Mouse (Mus musculus) midbrain, embryonic 12.5 days (tissue): ENCODE measurements around the gene Kcnn4. TPM values are rescaled to one million over a fixed set of nuclear protein-coding genes. Genes with fewer than 3 reads are reported as not detected.

ENCODE experiments used
- ATAC-seq: fragments of 200-750 bp; cut with Nextera tagmentation; 2 replicates; pipeline ENCODE4 v1.8.0; 2017; ENCODE audit warnings: low read depth, moderate TSS enrichment, moderate library complexity; ENCODE audit not compliant: low FRiP score
- H3K27ac ChIP-seq: fragments of 300-500 bp; sonication (generic); replicated peaks from 2 replicates; pipeline ENCODE4 v1.5.1; 2016; ENCODE audit warnings: mild to moderate bottlenecking
- H3K27me3 ChIP-seq: fragments of 300-500 bp; sonication (generic); 2 replicates; pipeline ENCODE4 v1.6.1; 2016; ENCODE audit warnings: mild to moderate bottlenecking
- H3K36me3 ChIP-seq: fragments of 300-500 bp; sonication (generic); 2 replicates; pipeline ENCODE4 v1.6.1; 2016
- H3K4me1 ChIP-seq: fragments of 300-500 bp; sonication (generic); 2 replicates; pipeline ENCODE4 v1.6.1; 2016
- H3K4me2 ChIP-seq: fragments of 300-500 bp; sonication (generic); replicated peaks from 2 replicates; pipeline ENCODE4 v1.6.1; 2016; ENCODE audit warnings: mild to moderate bottlenecking, moderate library complexity
- H3K4me3 ChIP-seq: fragments of 300-500 bp; sonication (generic); 2 replicates; pipeline ENCODE4 v1.5.1; 2016; ENCODE audit warnings: mild to moderate bottlenecking
- H3K9ac ChIP-seq: fragments of 300-500 bp; sonication (generic); replicated peaks from 2 replicates; pipeline ENCODE4 v1.6.1; 2016; ENCODE audit warnings: mild to moderate bottlenecking, moderate library complexity
- H3K9me3 ChIP-seq: fragments of 300-500 bp; sonication (generic); 2 replicates; pipeline ENCODE4 v1.6.1; 2016; ENCODE audit warnings: mild to moderate bottlenecking
- WGBS: fragments of 180-500 bp; shearing (Covaris S2); methylation state at CpG from one replicate; pipeline ENCODE4 v1.1.7; 2016; 5-methylcytosine and 5-hydroxymethylcytosine counted together
- polyA plus RNA-seq: library from polyadenylated mRNA; unstranded; fragments of >200 nt; fragmentation: Nextera tagmentation; extraction: Ambion mirVana; gene quantifications from 2 replicates; pipeline ENCODE4 v1.2.1, GENCODE M21; 2016

Kcnn4 gene
- polyA plus RNA-seq, 1 experiment from 2014 or later = 1.8 TPM

GRCm38 (mm10) chr7:24368946-24369345 is 1.1 kb upstream of the Kcnn4 start:
- no peak for ATAC-seq
- H3K4me1 ChIP-seq = peaks cover 8% of the 10 kb centered on the region
- WGBS = 90% methylated on average over 7 of the region's 7 CpGs

GRCm38 (mm10) chr7:24371012-24371808 is 1.1 kb downstream of the Kcnn4 start:
- no peaks in the 10 kb centered on the region for H3K36me3 ChIP-seq
- no peak overlapping the region for H3K4me2 ChIP-seq
- ATAC-seq = no peak
- 0 out of 2 replicates have a peak, but pooled peaks cover 3% of the 10 kb centered on the region for H3K27me3 ChIP-seq
- no peak overlapping the region for H3K27ac ChIP-seq
- peaks cover 8% of the 10 kb centered on the region for H3K4me1 ChIP-seq
- WGBS = 78% methylated on average over 6 of the region's 7 CpGs
- H3K4me3 ChIP-seq = no peak overlapping the region
- H3K9ac ChIP-seq = no peak overlapping the region
- H3K9me3 ChIP-seq = no peaks in the 10 kb centered on the region

More at GRCm38 (mm10) chr7:24368946-24369345, 1.1 kb upstream of the Kcnn4 start:
- peaks cover 3% of the 10 kb centered on the region; the same call in 1 of the 2 replicates for H3K27me3 ChIP-seq
- no peak overlapping the region for H3K4me2 ChIP-seq
- no peak overlapping the region for H3K4me3 ChIP-seq
- H3K36me3 ChIP-seq = no peaks in the 10 kb centered on the region
- H3K9me3 ChIP-seq = no peaks in the 10 kb centered on the region
- no peak overlapping the region for H3K9ac ChIP-seq
- H3K27ac ChIP-seq = no peak overlapping the region

GRCm38 (mm10) chr7:24371809-24372145 is 1.7 kb downstream of the Kcnn4 start:
- H3K27me3 ChIP-seq = peaks cover 8% of the 10 kb centered on the region
- H3K27ac ChIP-seq = no peak overlapping the region
- no peaks in the 10 kb centered on the region for H3K9me3 ChIP-seq
- H3K9ac ChIP-seq = no peak overlapping the region
- H3K4me3 ChIP-seq = no peak overlapping the region
- H3K4me1 ChIP-seq = peaks cover 8% of the 10 kb centered on the region
- 67% methylated on average over 3 of the region's 3 CpGs for WGBS
- no peak for ATAC-seq
- H3K4me2 ChIP-seq = no peak overlapping the region
- no peaks in the 10 kb centered on the region for H3K36me3 ChIP-seq

GRCm38 (mm10) chr7:24372300-24372699 is 2.2 kb downstream of the Kcnn4 start:
- Histone ChIP-seq H3K9me3 (no peaks in the 10 kb centered on the region), H3K36me3 (no peaks in the 10 kb centered on the region), H3K9ac (no peak overlapping the region), H3K4me1 (peaks cover 13% of the 10 kb centered on the region), H3K27me3 (peaks cover 13% of the 10 kb centered on the region), H3K27ac (no peak overlapping the region), H3K4me3 (no peak overlapping the region), H3K4me2 (no peak overlapping the region)
- WGBS = 82% methylated on average over 9 of the region's 11 CpGs
- no peak for ATAC-seq

- no peak overlapping the region for H3K27ac ChIP-seq
- no peaks in the 10 kb centered on the region for H3K36me3 ChIP-seq
- ATAC-seq = no peak
- peaks cover 14% of the 10 kb centered on the region for H3K4me1 ChIP-seq
- H3K4me3 ChIP-seq = no peak overlapping the region
- H3K27me3 ChIP-seq = peaks cover 17% of the 10 kb centered on the region
- H3K9ac ChIP-seq = no peak overlapping the region
- H3K9me3 ChIP-seq = no peaks in the 10 kb centered on the region
- no peak overlapping the region for H3K4me2 ChIP-seq
- 70% methylated on average over 4 of the region's 4 CpGs for WGBS
Measured at GRCm38 (mm10) chr7:24372786-24373185, 2.7 kb downstream of the Kcnn4 start.

GRCm38 (mm10) chr7:24373538-24374379 is 3.7 kb downstream of the Kcnn4 start:
- peaks cover 21% of the 10 kb centered on the region for H3K27me3 ChIP-seq
- H3K4me2 ChIP-seq = peak overlapping the region; percentile 13
- H3K4me3 ChIP-seq = no peak overlapping the region
- H3K9me3 ChIP-seq = no peaks in the 10 kb centered on the region
- 53% methylated on average over 14 of the region's 20 CpGs for WGBS
- H3K36me3 ChIP-seq = no peaks in the 10 kb centered on the region
- ATAC-seq = peak; percentile 56; the same call in 1 of the 2 replicates
- peak overlapping the region; percentile 8 for H3K27ac ChIP-seq
- H3K4me1 ChIP-seq = peaks cover 17% of the 10 kb centered on the region
- peak overlapping the region; percentile 24; the same call in 1 of the 2 replicates for H3K9ac ChIP-seq

GRCm38 (mm10) chr7:24376456-24376855 is 6.4 kb downstream of the Kcnn4 start:
- ATAC-seq = no peak

GRCm38 (mm10) chr7:24377091-24377865 is 7.2 kb downstream of the Kcnn4 start:
- WGBS = 6% methylated on average over 46 of the region's 49 CpGs
- Histone ChIP-seq H3K4me3 (peak overlapping the region; percentile 28), H3K4me2 (peak overlapping the region; percentile 51), H3K27me3 (peaks cover 18% of the 10 kb centered on the region), H3K36me3 (no peaks in the 10 kb centered on the region), H3K9me3 (no peaks in the 10 kb centered on the region), H3K4me1 (peaks cover 17% of the 10 kb centered on the region), H3K27ac (no peak overlapping the region), H3K9ac (0 out of 2 replicates have a peak overlapping the region, but pooled peaks have one; percentile 4)
- peak; percentile 45 for ATAC-seq

More at GRCm38 (mm10) chr7:24376456-24376855, 6.4 kb downstream of the Kcnn4 start:
- Histone ChIP-seq H3K27me3 (peaks cover 18% of the 10 kb centered on the region), H3K36me3 (no peaks in the 10 kb centered on the region), H3K27ac (no peak overlapping the region), H3K9me3 (no peaks in the 10 kb centered on the region), H3K4me1 (peaks cover 17% of the 10 kb centered on the region), H3K9ac (no peak overlapping the region), H3K4me2 (no peak overlapping the region), H3K4me3 (no peak overlapping the region)
- 87% methylated on average over 8 of the region's 8 CpGs for WGBS

- 75% methylated on average over 10 of the region's 10 CpGs for WGBS
- Histone ChIP-seq H3K4me3 (no peak overlapping the region), H3K36me3 (no peaks in the 10 kb centered on the region), H3K4me1 (peaks cover 16% of the 10 kb centered on the region), H3K27me3 (peaks cover 18% of the 10 kb centered on the region), H3K9ac (no peak overlapping the region), H3K9me3 (no peaks in the 10 kb centered on the region), H3K27ac (no peak overlapping the region), H3K4me2 (no peak overlapping the region)
- no peak for ATAC-seq
Measured at GRCm38 (mm10) chr7:24378049-24378701, 8.1 kb downstream of the Kcnn4 start.

- Histone ChIP-seq H3K9me3 (no peaks in the 10 kb centered on the region), H3K4me1 (0 out of 2 replicates have a peak, but pooled peaks cover 10% of the 10 kb centered on the region), H3K27me3 (peaks cover 33% of the 10 kb centered on the region), H3K4me2 (no peak overlapping the region), H3K27ac (no peak overlapping the region), H3K4me3 (no peak overlapping the region), H3K36me3 (no peaks in the 10 kb centered on the region), H3K9ac (no peak overlapping the region)
- 70% methylated on average over 7 of the region's 7 CpGs for WGBS
- ATAC-seq = no peak
Measured at GRCm38 (mm10) chr7:24379934-24380333, 9.9 kb downstream of the Kcnn4 start.

- no peaks in the 10 kb centered on the region for H3K36me3 ChIP-seq
- no peak for ATAC-seq
- H3K9me3 ChIP-seq = no peaks in the 10 kb centered on the region
- 75% methylated on average over 2 of the region's 2 CpGs for WGBS
- no peak overlapping the region for H3K27ac ChIP-seq
- H3K9ac ChIP-seq = no peak overlapping the region
- no peak overlapping the region for H3K4me2 ChIP-seq
- H3K27me3 ChIP-seq = peaks cover 33% of the 10 kb centered on the region
- no peak overlapping the region for H3K4me3 ChIP-seq
- H3K4me1 ChIP-seq = 0 out of 2 replicates have a peak, but pooled peaks cover 10% of the 10 kb centered on the region
Measured at GRCm38 (mm10) chr7:24380370-24380769, 10.3 kb downstream of the Kcnn4 start.
